9 mouse cellular contexts compared by ENCODE assay signal in genomic region chr17:33755418-33756107, GRCm38 (mm10). TPM values are rescaled to one million over a fixed set of nuclear protein-coding genes. Genes with fewer than 3 reads are reported as not detected.
DNase-seq lines count a peak whose midpoint lies in the region; ATAC-seq and TF ChIP-seq lines count a peak whose summit lies in the region.
"Had no signal": no experiment of that assay in that cellular context is flagged by ENCODE, and none has a peak within 500 bp of the region (broad histone marks: within the 10 kb centered on the region; RNA-seq: fewer than 3 reads in every experiment).

No protein-coding gene starts in this region.

- no peak overlapping the region for H3K4me3 ChIP-seq in heart, embryonic 12.5 days
- no peak overlapping the region for H3K4me3 ChIP-seq in midbrain, embryonic 11.5 days (ENCODE audit: low read depth, low read length)
- no peak overlapping the region for H3K4me3 ChIP-seq in midbrain, embryonic 10.5 days
- no peak overlapping the region for H3K4me3 ChIP-seq in olfactory bulb, adult 2 months (ENCODE audit: insufficient read depth, low read depth, low read length)
- H3K4me3 ChIP-seq: forebrain, embryonic 12.5 days had no signal

- peak; percentile 93 for DNase-seq in heart, adult 11 months
- DNase-seq in midbrain, embryonic 11.5 days (ENCODE audit: low spot score, missing footprints): peak; percentile 78
- no peak for DNase-seq in midbrain, embryonic 10.5 days (ENCODE audit: low spot score)
- peak; percentile 34 to 42 for DNase-seq in kidney, adult 8-10 months
- DNase-seq in gastrocnemius, adult 18-20 months (ENCODE audit: low spot score): no peak
- no peak for DNase-seq in embryo, embryonic 10.5 days (ENCODE audit: low spot score)

- H3K36me3 ChIP-seq in heart, embryonic 12.5 days: peaks cover 9% of the 10 kb centered on the region; the same call in 1 of the 2 replicates
- no peaks in the 10 kb centered on the region; the same call in 1 of the 2 replicates for H3K36me3 ChIP-seq in midbrain, embryonic 11.5 days (ENCODE audit: control insufficient read depth, insufficient read depth, low read length)
- peaks cover 64% of the 10 kb centered on the region for H3K36me3 ChIP-seq in midbrain, embryonic 10.5 days

- TF ChIP-seq CTCF in olfactory bulb, adult 2 months (IDR thresholded peaks at IDR 0.05; ENCODE audit: insufficient read depth, low read depth, low read length): no peak

- WGBS in heart, embryonic 12.5 days: 88% methylated on average over 10 of the region's 10 CpGs
- 82% methylated on average over 10 of the region's 10 CpGs for WGBS in midbrain, embryonic 11.5 days
- WGBS in midbrain, embryonic 10.5 days: 90% methylated on average over 10 of the region's 10 CpGs
- 51% methylated on average over 10 of the region's 10 CpGs for WGBS in olfactory bulb, adult 2 months

- no peak overlapping the region for H3K4me2 ChIP-seq in heart, embryonic 12.5 days
- H3K4me2 ChIP-seq in midbrain, embryonic 11.5 days: no peak overlapping the region
- H3K4me2 ChIP-seq: forebrain, embryonic 12.5 days had no signal

- no peak overlapping the region for H3K27ac ChIP-seq in heart, embryonic 12.5 days (ENCODE audit: poor library complexity, severe bottlenecking)
- no peak overlapping the region for H3K27ac ChIP-seq in midbrain, embryonic 11.5 days (ENCODE audit: low read depth, low read length)
- H3K27ac ChIP-seq in midbrain, embryonic 10.5 days (replicated peaks): no peak overlapping the region
- peak overlapping the region; percentile 56 for H3K27ac ChIP-seq in olfactory bulb, adult 2 months (ENCODE audit: insufficient read depth, low read depth, low read length)
- H3K27ac ChIP-seq: forebrain, embryonic 12.5 days had no signal

- no peaks in the 10 kb centered on the region for H3K27me3 ChIP-seq in heart, embryonic 12.5 days (replicated peaks)
- H3K27me3 ChIP-seq in midbrain, embryonic 11.5 days (ENCODE audit: control insufficient read depth, insufficient read depth, low read length): no peaks in the 10 kb centered on the region
- no peaks in the 10 kb centered on the region for H3K27me3 ChIP-seq in midbrain, embryonic 10.5 days (ENCODE audit: low read depth, poor library complexity, severe bottlenecking)
- H3K27me3 ChIP-seq: forebrain, embryonic 12.5 days had no signal

- H3K9ac ChIP-seq in heart, embryonic 12.5 days: no peak overlapping the region
- no peak overlapping the region; the same call in 1 of the 2 replicates for H3K9ac ChIP-seq in midbrain, embryonic 11.5 days (ENCODE audit: low read length)
- H3K9ac ChIP-seq: forebrain, embryonic 12.5 days had no signal

- no peak for ATAC-seq in heart, embryonic 12.5 days (ENCODE audit: insufficient number of reproducible peaks, low FRiP score)
- no peak for ATAC-seq in midbrain, embryonic 11.5 days (ENCODE audit: low FRiP score)

- H3K4me1 ChIP-seq in heart, embryonic 12.5 days (replicated peaks): peaks cover 72% of the 10 kb centered on the region
- peaks cover 29% of the 10 kb centered on the region for H3K4me1 ChIP-seq in midbrain, embryonic 11.5 days (ENCODE audit: control insufficient read depth, insufficient read depth, low read length)
- H3K4me1 ChIP-seq in midbrain, embryonic 10.5 days: peaks cover 46% of the 10 kb centered on the region
- H3K4me1 ChIP-seq in olfactory bulb, adult 2 months (ENCODE audit: control insufficient read depth, insufficient read depth, low read length): peaks cover 31% of the 10 kb centered on the region

- no peak for TF ChIP-seq POLR2A in olfactory bulb, adult 2 months (IDR thresholded peaks at IDR 0.05; ENCODE audit: insufficient read depth, low read depth, low read length)

- no peaks in the 10 kb centered on the region for H3K9me3 ChIP-seq in heart, embryonic 12.5 days (replicated peaks)
- no peaks in the 10 kb centered on the region for H3K9me3 ChIP-seq in midbrain, embryonic 11.5 days (ENCODE audit: control insufficient read depth, low read length)
- H3K9me3 ChIP-seq in midbrain, embryonic 10.5 days (replicated peaks): no peaks in the 10 kb centered on the region
- H3K9me3 ChIP-seq: forebrain, embryonic 12.5 days had no signal

RNA-seq across cellular contexts. Expression of gene Rab11b, which starts 4.8 kb away (rescaled TPM):
- 285 and 287 TPM in 2 replicates for polyA plus RNA-seq in heart, embryonic 12.5 days (2016; fragmentation: Nextera tagmentation; extraction: Ambion mirVana)
- 295 and 314 TPM in 2 replicates for polyA plus RNA-seq in midbrain, embryonic 11.5 days (2014; fragmentation: Nextera tagmentation; extraction: Ambion mirVana)
- polyA plus RNA-seq in midbrain, embryonic 10.5 days (2016; fragmentation: Nextera tagmentation; extraction: Ambion mirVana): 363 and 422 TPM in 2 replicates
- 744 TPM in 1 of 2 replicates, not detected in the other for polyA plus RNA-seq in olfactory bulb, adult 2 months (2012; ENCODE audit: insufficient read depth, insufficient read length, low replicate concordance, missing spikeins)
- 100 to 1,000 TPM; 138 to 142 TPM for total RNA-seq in gastrocnemius, adult 18-20 months (2021)

RNA-seq across cellular contexts. Expression of gene Angptl4, which starts 26.1 kb away (rescaled TPM):
- 6.9 and 7.5 TPM in 2 replicates for polyA plus RNA-seq in heart, embryonic 12.5 days (2016; fragmentation: Nextera tagmentation; extraction: Ambion mirVana)
- 20.6 and 21.4 TPM in 2 replicates for polyA plus RNA-seq in midbrain, embryonic 11.5 days (2014; fragmentation: Nextera tagmentation; extraction: Ambion mirVana)
- 17.7 and 20.7 TPM in 2 replicates for polyA plus RNA-seq in midbrain, embryonic 10.5 days (2016; fragmentation: Nextera tagmentation; extraction: Ambion mirVana)
- not detected in 2 replicates for polyA plus RNA-seq in olfactory bulb, adult 2 months (2012; ENCODE audit: insufficient read depth, insufficient read length, low replicate concordance, missing spikeins)
- 1 to 10 TPM; 4.3 to 6.6 TPM for total RNA-seq in gastrocnemius, adult 18-20 months (2021)

RNA-seq across cellular contexts. Expression of gene March2, which starts 37.1 kb away (rescaled TPM):
- polyA plus RNA-seq in heart, embryonic 12.5 days (2016; fragmentation: Nextera tagmentation; extraction: Ambion mirVana): 76.5 and 79.5 TPM in 2 replicates
- polyA plus RNA-seq in midbrain, embryonic 11.5 days (2014; fragmentation: Nextera tagmentation; extraction: Ambion mirVana): 37.3 and 39.0 TPM in 2 replicates
- polyA plus RNA-seq in midbrain, embryonic 10.5 days (2016; fragmentation: Nextera tagmentation; extraction: Ambion mirVana): 35.5 and 39.5 TPM in 2 replicates
- not detected in 2 replicates for polyA plus RNA-seq in olfactory bulb, adult 2 months (2012; ENCODE audit: insufficient read depth, insufficient read length, low replicate concordance, missing spikeins)
- 10 to 100 TPM; 87.2 to 90.6 TPM for total RNA-seq in gastrocnemius, adult 18-20 months (2021)

RNA-seq across cellular contexts. Expression of gene Kank3, which starts 54.8 kb away (rescaled TPM):
- 39.0 and 43.9 TPM in 2 replicates for polyA plus RNA-seq in heart, embryonic 12.5 days (2016; fragmentation: Nextera tagmentation; extraction: Ambion mirVana)
- polyA plus RNA-seq in midbrain, embryonic 11.5 days (2014; fragmentation: Nextera tagmentation; extraction: Ambion mirVana): 18.3 and 23.9 TPM in 2 replicates
- 24.6 and 29.4 TPM in 2 replicates for polyA plus RNA-seq in midbrain, embryonic 10.5 days (2016; fragmentation: Nextera tagmentation; extraction: Ambion mirVana)
- not detected in 2 replicates for polyA plus RNA-seq in olfactory bulb, adult 2 months (2012; ENCODE audit: insufficient read depth, insufficient read length, low replicate concordance, missing spikeins)
- 10 to 100 TPM; 13.4 to 16.6 TPM for total RNA-seq in gastrocnemius, adult 18-20 months (2021)

Comparison
In these comparisons a context has a peak if more than half of its experiments do, and no peak if none do; other contexts are left out.
1. DNase-seq: peak in heart, adult 11 months (single experiment), midbrain, embryonic 11.5 days (single experiment) and kidney, adult 8-10 months (2 of 2); none in midbrain, embryonic 10.5 days (single experiment), gastrocnemius, adult 18-20 months (single experiment) and embryo, embryonic 10.5 days (single experiment).